Comparison of ENCODE assay signal across 10 mouse cellular contexts in genomic region chr7:30327140-30327539, GRCm38 (mm10). TPM values are rescaled to one million over a fixed set of nuclear protein-coding genes. Genes with fewer than 3 reads are reported as not detected.
DNase-seq lines count a peak whose midpoint lies in the region; ATAC-seq and TF ChIP-seq lines count a peak whose summit lies in the region.
"Had no signal": no experiment of that assay in that cellular context is flagged by ENCODE, and none has a peak within 500 bp of the region (broad histone marks: within the 10 kb centered on the region; RNA-seq: fewer than 3 reads in every experiment).

No protein-coding gene starts in this region.

- TF ChIP-seq CTCF in stomach, postnatal 0 days (IDR thresholded peaks at IDR 0.05; ENCODE audit: low read depth), result no peak

- no peaks in the 10 kb centered on the region for H3K4me1 ChIP-seq in embryonic facial prominence, embryonic 14.5 days (ENCODE audit: control insufficient read depth, insufficient read depth, low read length)
- H3K4me1 ChIP-seq in embryonic facial prominence, embryonic 10.5 days, result peaks cover 24% of the 10 kb centered on the region
- peaks cover 15% of the 10 kb centered on the region for H3K4me1 ChIP-seq in lung, embryonic 16.5 days (replicated peaks; ENCODE audit: control insufficient read depth, insufficient read depth, low read length)
- H3K4me1 ChIP-seq in stomach, postnatal 0 days (replicated peaks; ENCODE audit: control insufficient read depth, insufficient read depth), result no peaks in the 10 kb centered on the region

- no peaks in the 10 kb centered on the region for H3K36me3 ChIP-seq in embryonic facial prominence, embryonic 14.5 days (ENCODE audit: control insufficient read depth, insufficient read depth, low read length)
- H3K36me3 ChIP-seq in embryonic facial prominence, embryonic 10.5 days (replicated peaks), result no peaks in the 10 kb centered on the region
- H3K36me3 ChIP-seq in lung, embryonic 16.5 days (ENCODE audit: control insufficient read depth, insufficient read depth, low read length), result no peaks in the 10 kb centered on the region
- no peaks in the 10 kb centered on the region for H3K36me3 ChIP-seq in stomach, postnatal 0 days (ENCODE audit: control insufficient read depth, insufficient read depth, low read length)
- H3K36me3 ChIP-seq: midbrain, embryonic 12.5 days had no signal

- WGBS in embryonic facial prominence, embryonic 14.5 days, result 54% methylated on average over 15 of the region's 15 CpGs
- WGBS in embryonic facial prominence, embryonic 10.5 days, result 67% methylated on average over 15 of the region's 15 CpGs
- 39% methylated on average over 15 of the region's 15 CpGs for WGBS in lung, embryonic 16.5 days
- 58% methylated on average over 15 of the region's 15 CpGs for WGBS in stomach, postnatal 0 days

- no peak for ATAC-seq in embryonic facial prominence, embryonic 14.5 days (ENCODE audit: low read depth)
- peak; percentile 76 for ATAC-seq in lung, embryonic 16.5 days (ENCODE audit: low read depth)
- no peak for ATAC-seq in stomach, postnatal 0 days (ENCODE audit: low FRiP score, low TSS enrichment)

- no peak overlapping the region for H3K4me2 ChIP-seq in embryonic facial prominence, embryonic 14.5 days (ENCODE audit: low read depth, low read length)
- peak overlapping the region; percentile 32; the same call in 1 of the 2 replicates for H3K4me2 ChIP-seq in lung, embryonic 16.5 days (ENCODE audit: low read depth, low read length)
- no peak overlapping the region for H3K4me2 ChIP-seq in stomach, postnatal 0 days (replicated peaks; ENCODE audit: low read depth)
- H3K4me2 ChIP-seq: midbrain, embryonic 12.5 days had no signal

- H3K9me3 ChIP-seq in embryonic facial prominence, embryonic 14.5 days (ENCODE audit: control insufficient read depth, low read length), result no peaks in the 10 kb centered on the region
- peaks cover 5% of the 10 kb centered on the region; the same call in 1 of the 2 replicates for H3K9me3 ChIP-seq in embryonic facial prominence, embryonic 10.5 days
- peaks cover 4% of the 10 kb centered on the region; the same call in 1 of the 2 replicates for H3K9me3 ChIP-seq in lung, embryonic 16.5 days (ENCODE audit: control insufficient read depth, low read length)
- no peaks in the 10 kb centered on the region for H3K9me3 ChIP-seq in stomach, postnatal 0 days (ENCODE audit: control insufficient read depth, low read length)

- no peaks in the 10 kb centered on the region for H3K27me3 ChIP-seq in embryonic facial prominence, embryonic 14.5 days (replicated peaks; ENCODE audit: control insufficient read depth, insufficient read depth, low read length)
- no peaks in the 10 kb centered on the region for H3K27me3 ChIP-seq in embryonic facial prominence, embryonic 10.5 days (replicated peaks; ENCODE audit: low read depth, poor library complexity, severe bottlenecking)
- no peaks in the 10 kb centered on the region for H3K27me3 ChIP-seq in lung, embryonic 16.5 days (ENCODE audit: control insufficient read depth, insufficient read depth, low read depth, low read length)
- H3K27me3 ChIP-seq in stomach, postnatal 0 days (ENCODE audit: control insufficient read depth, insufficient read depth, low read length), result no peaks in the 10 kb centered on the region

- TF ChIP-seq EP300 in stomach, postnatal 0 days (optimal IDR thresholded peaks at IDR 0.05), result no peak

- peak; percentile 57 for DNase-seq in embryonic facial prominence, embryonic 14.5 days (ENCODE audit: low spot score)
- DNase-seq in embryonic facial prominence, embryonic 10.5 days (ENCODE audit: low spot score), result no peak
- no peak for DNase-seq in lung, adult 18-20 months
- DNase-seq in cerebellum, postnatal 14 days, result peak; percentile 94 to 96
- peak; percentile 66 for DNase-seq in lung, postnatal 10 days
- no peak for DNase-seq in stomach, postnatal 0 days (ENCODE audit: low spot score)
- DNase-seq in adrenal gland, adult 18-20 months (ENCODE audit: low spot score in 2 of 2), result no peak
- DNase-seq: right cerebral cortex, postnatal 25 days had no signal

- 0 out of 2 replicates have a peak overlapping the region, but pooled peaks have one; percentile 11 for H3K9ac ChIP-seq in embryonic facial prominence, embryonic 14.5 days (ENCODE audit: low read depth, low read length)
- no peak overlapping the region for H3K9ac ChIP-seq in lung, embryonic 16.5 days (ENCODE audit: low read length)
- H3K9ac ChIP-seq in stomach, postnatal 0 days (ENCODE audit: low read length), result no peak overlapping the region
- H3K9ac ChIP-seq: midbrain, embryonic 12.5 days had no signal

- H3K4me3 ChIP-seq in embryonic facial prominence, embryonic 14.5 days (ENCODE audit: low read depth, low read length), result no peak overlapping the region
- no peak overlapping the region for H3K4me3 ChIP-seq in embryonic facial prominence, embryonic 10.5 days
- H3K4me3 ChIP-seq in lung, embryonic 16.5 days (ENCODE audit: low read length), result no peak overlapping the region
- no peak overlapping the region for H3K4me3 ChIP-seq in stomach, postnatal 0 days (ENCODE audit: low read depth, low read length)
- H3K4me3 ChIP-seq: midbrain, embryonic 12.5 days had no signal

- no peak overlapping the region for H3K27ac ChIP-seq in embryonic facial prominence, embryonic 14.5 days (replicated peaks; ENCODE audit: low read depth, low read length)
- H3K27ac ChIP-seq in embryonic facial prominence, embryonic 10.5 days (replicated peaks), result no peak overlapping the region
- peak overlapping the region; percentile 58 for H3K27ac ChIP-seq in lung, embryonic 16.5 days (ENCODE audit: low read length)
- H3K27ac ChIP-seq in stomach, postnatal 0 days (replicated peaks), result no peak overlapping the region
- H3K27ac ChIP-seq: midbrain, embryonic 12.5 days had no signal

RNA-seq across cellular contexts. Expression of gene Sdhaf1, which starts 3.4 kb away (rescaled TPM):
- 18.8 and 19.5 TPM in 2 replicates for polyA plus RNA-seq in embryonic facial prominence, embryonic 14.5 days (2014; fragmentation: Nextera tagmentation; extraction: Ambion mirVana)
- 17.5 and 17.8 TPM in 2 replicates for polyA plus RNA-seq in embryonic facial prominence, embryonic 10.5 days (2016; fragmentation: Nextera tagmentation; extraction: Ambion mirVana)
- 14.5 and 15.8 TPM in 2 replicates for polyA plus RNA-seq in lung, embryonic 16.5 days (2015; fragmentation: Nextera tagmentation; extraction: Ambion mirVana)
- 19.1 and 20.2 TPM in 2 replicates for polyA plus RNA-seq in stomach, postnatal 0 days (2015; fragmentation: Nextera tagmentation; extraction: Ambion mirVana)
- total RNA-seq in adrenal gland, adult 18-20 months (2021), result 10 to 100 TPM in 1 of 2 experiments, 1 to 10 TPM in 1; 8.8 to 12.0 TPM

RNA-seq across cellular contexts. Expression of gene E130208F15Rik, which starts 5.6 kb away (rescaled TPM):
- polyA plus RNA-seq in embryonic facial prominence, embryonic 14.5 days (2014; fragmentation: Nextera tagmentation; extraction: Ambion mirVana), result not detected in 2 replicates
- 2.1 TPM in 2 replicates for polyA plus RNA-seq in embryonic facial prominence, embryonic 10.5 days (2016; fragmentation: Nextera tagmentation; extraction: Ambion mirVana)
- 0.38 TPM in 1 of 2 replicates, not detected in the other for polyA plus RNA-seq in lung, embryonic 16.5 days (2015; fragmentation: Nextera tagmentation; extraction: Ambion mirVana)
- not detected in 2 replicates for polyA plus RNA-seq in stomach, postnatal 0 days (2015; fragmentation: Nextera tagmentation; extraction: Ambion mirVana)
- total RNA-seq in adrenal gland, adult 18-20 months (2021), result 1 to 10 TPM in 1 of 2 experiments, under 1 TPM in 1; 0.63 to 1.0 TPM
- polyA plus RNA-seq: midbrain, embryonic 12.5 days had no signal

RNA-seq across cellular contexts. Expression of gene Syne4, which starts 12.5 kb away (rescaled TPM):
- polyA plus RNA-seq in embryonic facial prominence, embryonic 14.5 days (2014; fragmentation: Nextera tagmentation; extraction: Ambion mirVana), result 25.4 and 35.4 TPM in 2 replicates
- polyA plus RNA-seq in embryonic facial prominence, embryonic 10.5 days (2016; fragmentation: Nextera tagmentation; extraction: Ambion mirVana), result 51.1 and 65.6 TPM in 2 replicates
- polyA plus RNA-seq in lung, embryonic 16.5 days (2015; fragmentation: Nextera tagmentation; extraction: Ambion mirVana), result 32.5 and 33.6 TPM in 2 replicates
- polyA plus RNA-seq in stomach, postnatal 0 days (2015; fragmentation: Nextera tagmentation; extraction: Ambion mirVana), result 13.5 and 14.2 TPM in 2 replicates
- 10 to 100 TPM; 21.8 to 31.5 TPM for total RNA-seq in adrenal gland, adult 18-20 months (2021)

RNA-seq across cellular contexts. Expression of gene Alkbh6, which starts 18.6 kb away (rescaled TPM):
- 69.4 and 72.3 TPM in 2 replicates for polyA plus RNA-seq in embryonic facial prominence, embryonic 14.5 days (2014; fragmentation: Nextera tagmentation; extraction: Ambion mirVana)
- 95.5 and 97.0 TPM in 2 replicates for polyA plus RNA-seq in embryonic facial prominence, embryonic 10.5 days (2016; fragmentation: Nextera tagmentation; extraction: Ambion mirVana)
- 82.1 and 84.4 TPM in 2 replicates for polyA plus RNA-seq in lung, embryonic 16.5 days (2015; fragmentation: Nextera tagmentation; extraction: Ambion mirVana)
- 55.4 and 58.8 TPM in 2 replicates for polyA plus RNA-seq in stomach, postnatal 0 days (2015; fragmentation: Nextera tagmentation; extraction: Ambion mirVana)
- 10 to 100 TPM; 56.3 to 74.8 TPM for total RNA-seq in adrenal gland, adult 18-20 months (2021)

RNA-seq across cellular contexts. Expression of gene Lrfn3, which starts 35.4 kb away (rescaled TPM):
- polyA plus RNA-seq in embryonic facial prominence, embryonic 14.5 days (2014; fragmentation: Nextera tagmentation; extraction: Ambion mirVana), result 4.2 and 4.7 TPM in 2 replicates
- 5.0 and 5.4 TPM in 2 replicates for polyA plus RNA-seq in embryonic facial prominence, embryonic 10.5 days (2016; fragmentation: Nextera tagmentation; extraction: Ambion mirVana)
- polyA plus RNA-seq in lung, embryonic 16.5 days (2015; fragmentation: Nextera tagmentation; extraction: Ambion mirVana), result 3.5 and 3.9 TPM in 2 replicates
- polyA plus RNA-seq in stomach, postnatal 0 days (2015; fragmentation: Nextera tagmentation; extraction: Ambion mirVana), result 2.9 and 3.3 TPM in 2 replicates
- total RNA-seq in adrenal gland, adult 18-20 months (2021), result 1 to 10 TPM; 6.7 to 8.5 TPM

Comparison
In these comparisons a context has a peak if more than half of its experiments do, and no peak if none do; other contexts are left out.
1. DNase-seq: peak in embryonic facial prominence, embryonic 14.5 days (single experiment), cerebellum, postnatal 14 days (2 of 2) and lung, postnatal 10 days (single experiment); none in embryonic facial prominence, embryonic 10.5 days (single experiment), lung, adult 18-20 months (0 of 2), stomach, postnatal 0 days (single experiment) and adrenal gland, adult 18-20 months (0 of 2).